Mouse (Mus musculus) kidney, adult 9 months (tissue): ENCODE measurements at regions not wholly inside any gene's neighbourhood (a gene's known extent, or its start where the extent isn't known, plus 50 kb on each side); places are given as distances from the start of the nearest gene placed in this dataset.

ENCODE experiments used
- DNase-seq: peaks from one replicate; pipeline ENCODE4 v3.0.0; 2022

GRCm38 (mm10) chr5:88834137-88834536 is 52.5 kb upstream of the Slc4a4 start:
- DNase-seq = no peak

- DNase-seq = peak; percentile 57
These were observed 51.6 kb upstream of the Slc4a4 start for GRCm38 (mm10) chr5:88835053-88835452.

GRCm38 (mm10) chr5:88835958-88836357 is 50.7 kb upstream of the Slc4a4 start:
- DNase-seq = no peak
